Mouse (Mus musculus) layer of hippocampus, postnatal 36 days (tissue): Measurements from ENCODE around the gene Limch1. TPM values are rescaled to one million over a fixed set of nuclear protein-coding genes. Genes with fewer than 3 reads are reported as not detected.
A peak's percentile ranks its signal among the peaks of the same experiment; 100 is the strongest.

Experiments
- DNase-seq, 2 experiments: peaks; one replicate each; pipeline ENCODE4 v3.0.0; 2022
- total RNA-seq, 2 experiments: library from RNA; stranded (reverse); gene quantifications; 2 replicates each; pipeline ENCODE4 v1.2.3; 2021

Gene Limch1
- total RNA-seq, 2 experiments from 2014 or later: 119 to 142 TPM

GRCm38 (mm10) chr5:66886410-66887120 is 140.9 kb downstream of the Limch1 start:
- no peak for DNase-seq

DNA sequence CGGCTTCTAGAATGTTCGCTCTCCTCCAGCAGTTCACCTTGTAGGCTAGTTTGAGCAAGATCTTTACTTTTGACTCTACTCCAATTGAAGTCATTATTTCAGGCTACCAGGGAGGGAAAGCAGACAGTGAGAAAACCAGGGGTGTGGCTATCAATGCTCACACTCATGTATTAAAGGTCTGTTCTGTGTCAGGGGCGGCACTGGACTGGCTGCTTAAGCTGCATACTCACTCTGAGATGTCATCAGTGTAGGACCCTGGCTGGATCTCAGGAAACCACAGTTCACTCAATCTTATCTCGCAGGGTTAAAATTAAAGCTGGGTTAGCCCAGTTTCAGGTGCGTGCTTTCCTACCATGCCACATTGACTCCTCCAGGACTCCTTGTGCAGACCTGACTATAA is 142.4 kb downstream of the Limch1 start:
- DNase-seq: no peak

DNA sequence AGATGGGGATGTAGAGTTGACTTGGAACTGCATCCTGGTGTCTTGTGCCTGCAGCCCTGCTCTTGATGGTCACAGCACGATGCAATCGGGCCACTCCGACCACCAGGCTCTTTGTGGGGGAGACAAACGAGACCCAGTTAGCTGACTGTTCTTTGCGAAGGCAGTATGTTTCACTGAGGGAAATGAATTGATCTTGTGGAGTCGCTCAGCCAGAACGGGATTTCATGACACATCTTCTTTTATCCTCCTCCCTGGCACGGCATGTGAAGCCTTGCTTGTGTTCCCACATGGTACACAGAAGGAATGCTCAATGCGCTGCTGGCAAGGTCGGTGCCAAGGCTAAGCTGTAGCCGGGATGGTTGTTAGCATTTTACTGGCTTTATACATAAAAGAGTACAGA is 143.7 kb downstream of the Limch1 start:
- peak; percentile 50 to 55 for DNase-seq

GRCm38 (mm10) chr5:66895440-66896120 is 150.0 kb downstream of the Limch1 start:
- DNase-seq: no peak

DNA sequence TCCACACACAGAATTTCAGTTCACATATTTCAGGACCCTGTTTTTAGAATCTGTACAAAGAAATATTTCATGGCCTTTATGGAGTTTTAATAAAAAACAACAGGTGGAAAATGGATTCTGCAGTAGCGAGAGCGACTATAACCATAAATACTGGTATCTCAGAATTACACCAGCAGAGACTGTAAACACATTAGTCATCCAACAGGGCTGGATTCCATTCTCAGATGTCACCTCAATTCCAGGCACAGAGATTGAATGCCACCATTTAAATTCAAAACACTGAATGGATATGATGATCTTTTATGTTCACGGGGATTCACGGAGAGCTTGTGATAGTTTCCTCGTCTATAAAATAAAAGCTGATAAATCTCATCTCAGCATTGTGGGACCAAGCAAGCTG is 152.0 kb downstream of the Limch1 start:
- DNase-seq: no peak

DNA sequence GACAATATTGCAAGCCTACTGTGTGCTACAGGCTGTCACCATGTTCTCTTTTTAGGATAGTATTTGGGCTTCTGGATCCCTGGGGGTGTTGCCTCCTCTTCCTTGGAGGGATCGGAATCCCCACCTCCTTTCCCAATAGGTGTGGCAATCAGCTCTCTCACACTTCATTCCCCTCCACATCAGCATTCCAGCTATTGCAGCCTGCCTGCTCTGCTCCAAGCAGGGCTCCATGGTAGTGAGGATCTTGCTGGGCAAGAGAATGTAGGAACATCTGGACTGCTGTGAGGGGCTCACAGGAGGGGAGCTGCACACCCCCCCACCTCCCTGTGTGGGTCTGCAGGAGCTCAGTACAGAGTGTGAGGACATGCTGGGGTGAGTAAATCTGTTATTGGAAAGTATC is 152.6 kb downstream of the Limch1 start:
- no peak for DNase-seq

GRCm38 (mm10) chr5:66898811-66899430 is 153.3 kb downstream of the Limch1 start:
- no peak for DNase-seq

DNA sequence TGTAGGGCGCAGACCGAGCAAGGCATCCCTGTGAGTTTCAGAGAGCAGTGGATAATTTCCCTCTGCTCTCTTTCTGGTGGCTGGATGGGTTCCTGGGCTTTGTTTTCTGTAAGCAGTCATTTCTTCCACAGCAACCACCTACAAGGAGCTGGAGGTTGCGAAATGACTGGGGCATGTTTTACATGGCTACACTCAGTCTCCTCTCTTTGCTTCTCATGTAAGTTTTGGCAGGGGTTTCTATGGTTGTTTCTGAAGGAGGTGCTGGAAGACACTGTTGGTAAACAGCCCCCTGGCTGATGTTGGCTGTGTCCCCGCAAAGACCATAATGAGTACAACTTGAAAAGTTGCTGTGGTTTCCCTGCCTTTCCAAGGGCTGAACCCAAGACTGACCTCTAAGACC is 155.5 kb downstream of the Limch1 start:
- DNase-seq: no peak

DNA sequence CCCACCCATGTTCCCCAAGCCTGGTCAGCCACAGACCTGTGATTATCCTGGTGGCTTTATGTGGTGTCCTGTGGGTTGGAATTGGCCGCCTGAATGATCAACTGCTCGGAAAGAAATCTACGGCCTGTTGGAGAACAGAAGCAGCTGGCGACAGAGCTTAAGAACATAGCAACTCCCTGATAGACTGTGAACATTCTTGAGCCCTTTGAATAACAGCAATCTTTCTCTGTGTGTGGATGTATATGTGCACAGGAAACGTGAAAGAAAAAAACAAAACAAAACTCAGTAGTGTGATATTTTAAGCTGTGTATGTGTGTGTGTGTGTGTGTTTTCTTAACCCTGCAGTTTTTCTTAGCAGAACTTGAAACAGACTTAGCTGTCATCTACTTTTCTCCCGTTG is 159.2 kb downstream of the Limch1 start:
- DNase-seq: no peak

- no peak for DNase-seq
These were observed 163.3 kb downstream of the Limch1 start for GRCm38 (mm10) chr5:66908883-66909282.

DNA sequence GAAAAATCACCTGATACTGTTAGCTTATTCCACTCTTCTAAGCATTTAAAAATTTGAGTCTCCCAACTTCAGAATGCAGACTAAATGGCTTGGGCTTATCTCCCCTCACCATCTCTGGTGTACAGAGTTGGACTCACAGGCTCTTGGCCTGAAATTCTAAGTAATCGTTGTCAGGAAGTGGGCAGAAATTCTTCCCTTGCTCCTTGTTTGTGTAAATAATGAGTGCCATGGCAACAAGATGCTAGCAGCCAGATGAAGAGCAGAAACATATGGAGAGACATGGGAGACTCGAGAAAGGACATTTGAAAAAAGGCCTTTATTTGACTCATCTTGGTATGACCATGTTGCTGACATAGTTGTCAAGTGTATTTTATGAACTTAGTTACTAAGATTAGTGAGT is 164.3 kb downstream of the Limch1 start:
- DNase-seq: no peak

DNA sequence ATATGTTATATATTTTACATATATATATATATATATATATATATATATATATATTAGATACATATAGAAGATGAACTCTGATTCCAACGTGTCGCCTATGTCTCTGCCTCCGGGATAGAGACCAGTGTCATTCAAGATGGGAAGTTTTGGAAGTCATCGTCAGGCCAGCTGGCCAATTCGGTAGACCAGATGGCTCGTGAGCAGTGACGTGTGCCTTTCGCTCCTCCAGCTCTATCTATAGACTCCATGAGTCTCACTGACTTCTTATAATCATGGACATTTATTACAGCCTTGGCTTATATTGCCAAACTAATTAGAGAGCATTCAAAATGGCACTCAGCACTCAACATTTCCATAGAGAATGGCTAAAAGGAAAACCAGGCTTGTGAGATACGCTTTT is 165.0 kb downstream of the Limch1 start:
- no peak for DNase-seq

DNA sequence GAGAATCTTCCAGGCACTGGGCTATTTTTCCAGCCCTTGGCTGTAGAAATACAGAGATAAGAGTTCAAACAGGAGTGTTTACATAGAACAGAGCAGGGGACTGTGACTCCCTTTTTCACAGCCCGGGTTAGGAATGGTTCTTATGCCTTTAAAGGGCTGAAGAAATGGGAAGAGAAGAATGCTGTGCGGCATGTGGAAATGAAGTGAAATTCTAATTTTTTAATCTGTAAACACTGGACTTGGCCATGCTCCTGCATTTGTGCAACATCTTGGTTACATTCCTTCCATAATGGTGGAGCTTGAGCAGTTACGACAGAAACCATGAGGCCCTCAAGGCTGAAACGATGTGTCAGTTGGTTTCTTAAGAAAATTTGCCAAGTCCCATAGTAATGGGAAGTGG is 165.4 kb downstream of the Limch1 start:
- no peak for DNase-seq

- no peak for DNase-seq
These were observed 168.2 kb downstream of the Limch1 start for GRCm38 (mm10) chr5:66913791-66914190.

- DNase-seq: no peak
These were observed 172.0 kb downstream of the Limch1 start for GRCm38 (mm10) chr5:66917353-66918315.

DNA sequence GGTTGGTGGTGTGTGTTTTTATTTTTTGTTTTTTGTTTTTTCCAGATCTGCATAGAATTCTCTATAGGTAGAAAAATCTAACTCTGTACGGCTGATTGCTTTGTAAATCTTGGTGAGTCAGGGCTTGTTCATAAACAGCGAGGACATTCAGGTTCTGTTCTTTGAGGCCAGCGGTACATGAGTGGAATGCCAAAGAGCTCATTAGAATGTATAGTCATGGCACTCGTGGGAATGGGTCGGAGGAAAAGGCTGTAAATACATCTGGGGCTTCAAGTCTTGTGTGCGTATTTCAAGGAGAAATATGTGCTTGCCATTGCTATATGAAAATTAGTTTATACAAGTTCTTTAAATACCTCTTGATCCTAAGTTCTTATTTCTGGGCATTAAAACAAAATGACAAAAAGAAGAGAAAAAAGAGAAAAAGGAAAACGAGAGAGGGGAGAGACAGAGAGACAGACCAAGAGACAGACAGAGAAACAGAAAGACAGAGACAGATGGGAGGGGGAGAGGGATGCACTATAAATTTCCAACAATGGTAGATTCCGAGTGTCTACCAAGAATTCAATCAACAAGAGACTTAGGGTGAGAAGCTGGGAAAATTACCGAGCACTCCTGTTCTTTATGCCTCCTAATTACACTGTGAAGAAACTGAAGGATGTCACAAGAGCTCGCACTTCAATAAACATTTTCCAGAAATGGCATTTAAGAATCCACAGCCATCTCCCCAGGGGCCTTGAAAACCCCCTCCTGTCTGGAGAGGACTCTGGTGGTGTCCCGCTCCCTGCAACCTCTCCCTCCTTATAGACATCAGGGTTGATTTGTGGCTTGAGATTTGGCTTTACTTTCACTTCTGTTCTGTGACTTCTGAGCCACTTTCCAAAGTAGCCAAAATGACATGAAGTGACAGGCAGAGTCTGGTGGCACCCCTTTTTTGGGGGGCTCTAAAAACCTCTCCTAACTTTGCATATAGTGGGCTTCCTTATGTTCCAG is 173.0 kb downstream of the Limch1 start:
- no peak for DNase-seq

- no peak for DNase-seq
These were observed 177.0 kb downstream of the Limch1 start for GRCm38 (mm10) chr5:66922582-66922981.

DNA sequence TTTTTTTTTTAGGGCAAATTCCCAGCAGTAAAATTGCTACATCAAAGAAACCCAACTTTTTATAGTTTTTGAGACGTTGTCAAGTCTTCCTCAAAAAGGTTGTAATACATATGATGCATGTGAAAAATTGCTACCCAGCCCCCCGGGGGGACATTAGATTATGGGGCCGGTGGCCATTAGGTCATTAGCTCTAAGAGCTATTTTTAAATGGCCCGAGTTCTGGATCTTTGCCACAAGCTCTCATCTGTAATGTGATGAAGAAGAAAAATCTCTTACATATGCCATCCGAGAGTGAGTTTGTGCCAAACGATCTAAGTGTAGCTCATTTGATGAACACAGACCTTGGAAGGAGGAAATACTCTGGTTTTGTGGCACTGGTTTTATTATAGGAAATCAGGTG is 183.7 kb downstream of the Limch1 start:
- no peak for DNase-seq

GRCm38 (mm10) chr5:66933134-66933804 is 187.6 kb downstream of the Limch1 start:
- no peak for DNase-seq

DNA sequence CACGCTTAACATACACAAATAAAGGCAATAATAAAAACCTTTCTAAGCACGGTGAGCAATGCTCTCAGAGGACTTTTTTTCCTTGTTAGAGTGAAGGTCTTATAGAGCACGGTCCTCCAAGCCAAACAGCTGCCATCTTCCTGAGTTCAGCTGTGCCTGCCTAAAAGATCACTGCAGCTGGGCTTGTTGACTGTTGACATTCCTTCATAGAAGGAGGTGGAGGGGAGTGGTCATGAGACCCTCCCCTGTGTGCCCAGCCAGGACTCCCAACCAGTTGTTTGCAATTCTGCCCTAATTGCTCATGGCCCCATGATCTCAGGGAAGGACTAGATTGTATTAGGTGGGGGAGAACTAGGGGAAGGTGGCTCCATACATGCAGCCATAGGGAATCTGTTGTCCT is 189.0 kb downstream of the Limch1 start:
- DNase-seq: no peak

DNA sequence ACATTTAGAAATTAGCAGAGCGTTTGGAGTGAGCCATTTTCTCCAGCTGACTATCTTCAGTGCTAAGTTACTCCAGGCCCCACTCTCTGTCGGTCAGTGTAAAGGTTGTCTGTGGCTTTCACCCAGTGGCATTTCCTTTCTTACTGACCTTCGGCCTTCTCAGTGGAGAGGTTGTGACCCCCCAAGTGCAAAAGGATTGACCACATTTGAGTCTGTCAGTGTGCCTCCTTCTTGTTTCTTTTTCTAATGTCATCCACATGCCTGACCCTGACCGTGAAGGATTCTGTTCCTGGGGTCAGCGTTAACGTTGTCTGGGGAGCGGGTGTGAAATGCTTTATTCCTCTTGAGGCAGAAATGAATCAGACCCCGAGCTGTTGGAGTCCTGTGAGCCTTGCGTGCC is 191.7 kb downstream of the Limch1 start:
- DNase-seq: no peak
